Mouse (Mus musculus) A20 (cell line): ENCODE results near the gene Hoxc10.

Experiments
- DNase-seq: peaks from one replicate; pipeline ENCODE4 v3.0.0-alpha.2; 2011; ENCODE audit warnings: low read depth, low spot score

The Hoxc10 gene

GRCm38 (mm10) chr15:102988078-102988477 is 21.5 kb downstream of the Hoxc10 start:
- DNase-seq, result no peak

GRCm38 (mm10) chr15:102990461-102991397 is 24.1 kb downstream of the Hoxc10 start, which contains the start of gene Hoxc8:
Hoxc8 (plus strand) TSS chr15:102990607.
- no peak for DNase-seq

- no peak for DNase-seq
Measured at GRCm38 (mm10) chr15:102991782-102992181, 25.2 kb downstream of the Hoxc10 start.

- DNase-seq, result no peak
Measured at GRCm38 (mm10) chr15:102992206-102992605, 25.6 kb downstream of the Hoxc10 start.

GRCm38 (mm10) chr15:102992863-102993262 is 26.3 kb downstream of the Hoxc10 start:
- DNase-seq, result no peak

- no peak for DNase-seq
Measured at GRCm38 (mm10) chr15:102996548-102996947, 30.0 kb downstream of the Hoxc10 start.

GRCm38 (mm10) chr15:102997431-102997830 is 30.8 kb downstream of the Hoxc10 start:
- DNase-seq, result no peak

- DNase-seq, result no peak
Measured at GRCm38 (mm10) chr15:102997939-102998355, 31.4 kb downstream of the Hoxc10 start, which contains the start of gene Hoxc6. Hoxc6 (plus strand) TSS chr15:102998257.

GRCm38 (mm10) chr15:102998608-102999182 is 32.1 kb downstream of the Hoxc10 start:
- DNase-seq, result no peak

GRCm38 (mm10) chr15:102999183-102999831 is 32.7 kb downstream of the Hoxc10 start:
- peak; percentile 91 for DNase-seq

GRCm38 (mm10) chr15:102999955-103000354 is 33.4 kb downstream of the Hoxc10 start:
- no peak for DNase-seq

- no peak for DNase-seq
Measured at GRCm38 (mm10) chr15:103000501-103000901, 33.9 kb downstream of the Hoxc10 start.

- DNase-seq, result no peak
Measured at GRCm38 (mm10) chr15:103001370-103001769, 34.8 kb downstream of the Hoxc10 start.

- DNase-seq, result no peak
Measured at GRCm38 (mm10) chr15:103002156-103002555, 35.6 kb downstream of the Hoxc10 start.

- no peak for DNase-seq
Measured at GRCm38 (mm10) chr15:103002821-103003448, 36.3 kb downstream of the Hoxc10 start.

GRCm38 (mm10) chr15:103005308-103005707 is 38.7 kb downstream of the Hoxc10 start:
- no peak for DNase-seq

- DNase-seq, result no peak
Measured at GRCm38 (mm10) chr15:103005797-103006196, 39.2 kb downstream of the Hoxc10 start.

GRCm38 (mm10) chr15:103006326-103006725 is 39.7 kb downstream of the Hoxc10 start:
- DNase-seq, result no peak

GRCm38 (mm10) chr15:103009265-103010111 is 42.9 kb downstream of the Hoxc10 start:
- no peak for DNase-seq

- no peak for DNase-seq
Measured at GRCm38 (mm10) chr15:103010112-103010846, 43.7 kb downstream of the Hoxc10 start.
